Mouse (Mus musculus): Measurements from ENCODE around the gene Prcc.

DNA sequence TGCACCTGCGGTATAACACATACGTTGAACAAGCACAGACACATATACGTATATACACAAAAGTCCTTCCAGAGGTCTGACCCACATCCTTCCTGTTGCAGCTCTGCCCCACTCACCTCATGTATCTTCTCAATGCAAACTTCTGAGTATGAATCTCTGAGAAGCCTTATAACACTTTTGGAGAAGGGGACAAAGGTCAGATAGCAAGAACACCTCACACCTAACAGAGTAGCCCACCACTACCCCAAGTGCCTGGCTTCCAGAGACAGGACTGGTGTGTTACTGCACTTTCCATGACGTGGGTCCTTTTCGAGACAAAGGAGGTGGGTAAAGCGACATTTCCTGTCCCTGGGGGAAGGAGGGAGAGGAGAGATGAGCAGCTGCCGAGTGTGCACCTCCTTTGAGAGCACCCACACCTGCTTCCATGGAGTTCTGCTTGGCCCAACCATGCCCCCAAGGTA, 38.7 kb downstream of the Prcc start, which contains the start of gene Sh2d2a:
- no peak for TF ChIP-seq CTCF (IDR thresholded peaks at IDR 0.05; ENCODE audit: low read depth)
- no peak for TF ChIP-seq EP300 (IDR thresholded peaks at IDR 0.05; ENCODE audit: low read depth)

Data from heart, postnatal 0 days (tissue).